Mouse (Mus musculus) cerebellum, adult 2 months (tissue): ENCODE measurements at regions not wholly inside any gene's neighbourhood (a gene's known extent, or its start where the extent isn't known, plus 50 kb on each side); places are given as distances from the start of the nearest gene placed in this dataset.

ENCODE experiments used
- DNase-seq, 2 experiments: peaks; one replicate each; pipeline ENCODE4 v3.0.0; 2021
- H3K27ac ChIP-seq: fragments of 200-500 bp; 2 replicates; pipeline ENCODE4 v1.5.1; 2012; ENCODE audit warnings: low read length, control low read depth, inconsistent platforms; ENCODE audit not compliant: insufficient read depth
- H3K27me3 ChIP-seq: fragments of 200-500 bp; 2 replicates; pipeline ENCODE4 v1.6.1; 2012; ENCODE audit warnings: inconsistent platforms, mild to moderate bottlenecking, low read length, moderate library complexity; ENCODE audit not compliant: control insufficient read depth, insufficient read depth
- H3K4me1 ChIP-seq: fragments of 200-500 bp; 2 replicates; pipeline ENCODE4 v1.6.1; 2011; ENCODE audit warnings: low read length; ENCODE audit not compliant: control insufficient read depth, insufficient read depth
- H3K4me3 ChIP-seq: fragments of 200-500 bp; replicated peaks from 2 replicates; pipeline ENCODE3; 2011; ENCODE audit warnings: mild to moderate bottlenecking, low read depth, low read length, control low read depth; ENCODE audit not compliant: insufficient read depth
- CTCF ChIP-seq: fragments of 200-500 bp; IDR thresholded peaks from 2 replicates; pipeline ENCODE4 v1.5.1; 2011; ENCODE audit warnings: low read depth, mild to moderate bottlenecking, control low read depth, low read length, moderate library complexity, borderline replicate concordance; ENCODE audit not compliant: insufficient read depth
- POLR2A ChIP-seq: fragments of 200-500 bp; IDR thresholded peaks from 2 replicates; pipeline ENCODE4 v1.6.1; 2011; ENCODE audit warnings: low read length, control low read depth, borderline replicate concordance; ENCODE audit not compliant: insufficient read depth
- WGBS: fragments of 180-500 bp; shearing (Covaris S2); methylation state at CpG from one replicate; pipeline ENCODE4 v1.1.7; 2018; 5-methylcytosine and 5-hydroxymethylcytosine counted together

DNA sequence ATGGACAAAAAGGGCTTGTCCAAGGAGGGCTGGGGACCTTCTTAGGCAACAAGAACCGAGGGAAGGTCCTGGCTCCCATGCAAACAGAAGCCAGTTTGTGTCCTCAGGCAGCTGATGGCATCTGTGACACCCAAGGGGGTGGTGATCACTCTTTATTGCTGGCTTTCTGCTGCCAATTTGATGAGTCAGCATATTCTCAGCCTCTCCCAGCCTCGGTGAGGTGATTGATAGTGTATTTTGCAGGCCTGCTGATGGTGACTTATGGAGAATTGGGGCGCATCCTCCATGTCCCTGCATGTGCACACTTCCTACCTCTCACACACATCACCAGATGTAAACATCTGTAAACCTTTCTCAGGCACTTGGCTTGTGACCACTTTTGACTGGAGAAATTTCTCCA lies 178.3 kb upstream of the Atp6ap2 start:
- WGBS: 66% methylated on average over 3 of the region's 3 CpGs
- TF ChIP-seq POLR2A: no peak
- TF ChIP-seq CTCF: no peak
- no peaks in the 10 kb centered on the region for H3K27me3 ChIP-seq
- no peak overlapping the region for H3K27ac ChIP-seq
- no peak for DNase-seq
- H3K4me1 ChIP-seq: no peaks in the 10 kb centered on the region
- no peak overlapping the region for H3K4me3 ChIP-seq

- WGBS: 83% methylated on average over 6 of the region's 6 CpGs
- DNase-seq: no peak
- no peaks in the 10 kb centered on the region for H3K27me3 ChIP-seq
- H3K4me3 ChIP-seq: no peak overlapping the region
- TF ChIP-seq CTCF: no peak
- no peak for TF ChIP-seq POLR2A
- H3K4me1 ChIP-seq: no peaks in the 10 kb centered on the region
- H3K27ac ChIP-seq: no peak overlapping the region
Measured at GRCm38 (mm10) chrX:12425566-12425965, 162.0 kb upstream of the Atp6ap2 start.

DNA sequence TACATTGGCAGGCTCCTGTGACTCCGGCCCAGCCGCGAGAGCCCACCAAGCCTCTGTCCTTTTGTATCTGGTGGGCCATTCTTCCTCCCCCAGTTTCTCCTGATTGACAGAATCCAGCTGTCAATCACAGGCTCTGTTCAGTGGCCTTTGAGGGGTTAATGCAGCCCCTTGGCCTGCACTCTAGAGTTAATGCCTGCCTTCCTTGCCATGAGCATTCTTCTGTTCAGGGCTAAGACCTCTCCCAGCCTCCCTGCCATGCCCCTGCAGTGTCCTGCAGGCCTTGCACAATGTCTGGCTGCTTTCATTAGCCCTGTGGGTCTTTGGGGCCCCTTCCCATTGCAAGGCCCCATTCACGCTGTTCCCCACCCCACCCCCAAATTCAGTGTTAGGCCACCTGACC lies 160.9 kb upstream of the Atp6ap2 start:
- no peak overlapping the region for H3K27ac ChIP-seq
- no peak overlapping the region for H3K4me3 ChIP-seq
- DNase-seq: no peak
- H3K27me3 ChIP-seq: no peaks in the 10 kb centered on the region
- TF ChIP-seq CTCF: no peak
- TF ChIP-seq POLR2A: no peak
- WGBS: 78% methylated on average over 4 of the region's 4 CpGs
- no peaks in the 10 kb centered on the region for H3K4me1 ChIP-seq

GRCm38 (mm10) chrX:12432289-12432688 lies 155.3 kb upstream of the Atp6ap2 start:
- no peak for DNase-seq
- Histone ChIP-seq H3K4me1 (no peaks in the 10 kb centered on the region; the same call in 1 of the 2 replicates), H3K27ac (no peak overlapping the region), H3K27me3 (no peaks in the 10 kb centered on the region), H3K4me3 (no peak overlapping the region)
- TF ChIP-seq CTCF: no peak
- no peak for TF ChIP-seq POLR2A
- 92% methylated on average over 2 of the region's 2 CpGs for WGBS

DNA sequence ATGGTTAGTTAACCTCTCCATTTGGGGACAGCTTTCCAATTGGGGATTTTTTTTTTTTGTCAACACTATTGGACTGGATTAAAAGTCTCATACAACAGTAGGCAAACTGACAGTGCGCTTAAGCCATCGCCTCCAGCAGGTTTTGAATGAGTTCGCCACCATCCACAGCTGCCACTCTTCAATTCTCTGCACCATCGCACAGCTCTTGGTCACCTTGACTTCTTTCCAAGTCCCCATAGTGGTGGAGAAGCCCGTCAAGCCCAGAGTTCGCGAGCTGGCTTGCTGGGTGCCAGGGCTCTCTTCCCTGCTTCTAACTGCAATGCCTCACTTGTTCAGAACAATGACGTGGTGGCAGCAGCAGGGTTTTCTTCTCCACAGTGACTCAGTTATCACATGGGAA lies 151.9 kb upstream of the Atp6ap2 start:
- H3K4me1 ChIP-seq: no peaks in the 10 kb centered on the region; the same call in 1 of the 2 replicates
- H3K27ac ChIP-seq: no peak overlapping the region
- H3K27me3 ChIP-seq: no peaks in the 10 kb centered on the region
- no peak overlapping the region for H3K4me3 ChIP-seq
- no peak for DNase-seq
- TF ChIP-seq POLR2A (no peak), CTCF (no peak)
- WGBS: 25% methylated on average over 8 of the region's 8 CpGs

GRCm38 (mm10) chrX:12436106-12436505 lies 151.5 kb upstream of the Atp6ap2 start:
- H3K27me3 ChIP-seq: no peaks in the 10 kb centered on the region
- DNase-seq: no peak
- no peak overlapping the region for H3K27ac ChIP-seq
- H3K4me3 ChIP-seq: no peak overlapping the region
- WGBS: 4% methylated on average over 7 of the region's 7 CpGs
- H3K4me1 ChIP-seq: no peaks in the 10 kb centered on the region; the same call in 1 of the 2 replicates
- no peak for TF ChIP-seq CTCF

GRCm38 (mm10) chrX:12439447-12439846 lies 148.2 kb upstream of the Atp6ap2 start:
- H3K4me1 ChIP-seq: no peaks in the 10 kb centered on the region; the same call in 1 of the 2 replicates
- DNase-seq: no peak
- no peak for TF ChIP-seq CTCF
- TF ChIP-seq POLR2A: no peak

GRCm38 (mm10) chrX:12443794-12444193 lies 143.8 kb upstream of the Atp6ap2 start:
- Histone ChIP-seq H3K4me3 (no peak overlapping the region), H3K27me3 (no peaks in the 10 kb centered on the region), H3K4me1 (no peaks in the 10 kb centered on the region), H3K27ac (no peak overlapping the region)
- TF ChIP-seq CTCF (no peak), POLR2A (no peak)
- DNase-seq: no peak
- 38% methylated on average over 5 of the region's 5 CpGs for WGBS

More at GRCm38 (mm10) chrX:12439447-12439846, 148.2 kb upstream of the Atp6ap2 start:
- H3K4me3 ChIP-seq: no peak overlapping the region
- 17% methylated on average over 12 of the region's 12 CpGs for WGBS
- no peak overlapping the region for H3K27ac ChIP-seq
- H3K27me3 ChIP-seq: no peaks in the 10 kb centered on the region

GRCm38 (mm10) chrX:12445093-12445492 lies 142.5 kb upstream of the Atp6ap2 start:
- H3K27me3 ChIP-seq: no peaks in the 10 kb centered on the region
- TF ChIP-seq CTCF: no peak
- WGBS: 90% methylated on average over 2 of the region's 2 CpGs
- no peak for DNase-seq
- no peak overlapping the region for H3K27ac ChIP-seq
- H3K4me1 ChIP-seq: no peaks in the 10 kb centered on the region
- no peak overlapping the region for H3K4me3 ChIP-seq
